Mouse (Mus musculus): ENCODE measurements at regions not wholly inside any gene's neighbourhood (a gene's known extent, or its start where the extent isn't known, plus 50 kb on each side); places are given as distances from the start of the nearest gene placed in this dataset.
"Not testable (repeated sequence)": the region's sequence is repeated elsewhere in the genome, so short reads cannot be mapped to it uniquely, and the experiment has no call there.

DNA sequence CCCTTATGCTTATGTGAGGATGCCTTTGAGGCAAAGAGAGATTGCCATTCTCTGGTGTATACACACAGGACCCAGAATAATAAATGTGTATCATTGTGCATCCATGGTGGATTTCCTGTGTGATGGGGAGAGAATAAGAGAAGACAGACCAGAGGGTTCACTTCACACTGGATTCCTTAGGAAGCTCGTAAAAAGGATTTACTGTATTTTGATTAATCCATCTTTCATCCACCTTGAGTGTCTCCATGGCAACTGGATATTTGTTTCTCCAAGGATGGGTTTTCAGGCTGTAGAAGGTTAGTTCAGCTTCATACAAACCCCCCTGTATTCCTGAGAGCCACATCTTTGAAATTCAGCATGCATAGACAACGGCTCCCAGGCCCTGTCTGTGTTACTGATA is 113.7 kb downstream of the Akr1d1 start:
- H3K27ac ChIP-seq (replicated peaks; ENCODE audit: low read depth, low read length) = no peak overlapping the region
- no peak for ATAC-seq (replicated peaks; ENCODE audit: insufficient number of reproducible peaks, low FRiP score, low TSS enrichment, low read depth)

DNA sequence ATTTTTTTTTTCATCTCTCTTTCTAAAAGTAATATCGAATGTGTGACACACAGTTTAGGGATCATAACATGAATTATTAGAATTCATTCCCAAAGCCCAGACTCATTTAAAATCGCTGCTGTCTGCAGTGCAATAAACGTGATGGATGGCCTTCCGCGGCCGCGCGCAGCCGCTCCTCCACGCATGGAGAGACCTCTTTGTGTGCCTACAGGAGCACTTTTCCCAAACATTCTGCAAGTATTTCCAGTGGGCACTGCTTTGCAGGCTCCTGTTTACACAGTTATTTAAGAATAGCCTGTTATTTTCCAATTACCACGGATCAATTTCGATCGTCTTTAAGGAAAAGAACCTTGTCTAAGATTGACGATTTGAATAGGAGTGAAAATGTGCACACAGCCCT is 115.6 kb downstream of the Akr1d1 start:
- Histone ChIP-seq H3K27me3 (ENCODE audit: control insufficient read depth, insufficient read depth, low read length) (no peaks in the 10 kb centered on the region), H3K9ac (replicated peaks; ENCODE audit: low read length) (no peak overlapping the region), H3K4me1 (ENCODE audit: control insufficient read depth, insufficient read depth, low read length) (no peaks in the 10 kb centered on the region), H3K4me2 (ENCODE audit: low read depth, low read length) (no peak overlapping the region), H3K9me3 (replicated peaks; ENCODE audit: control insufficient read depth, low read length) (no peaks in the 10 kb centered on the region), H3K4me3 (ENCODE audit: low read depth, low read length) (no peak overlapping the region), H3K27ac (replicated peaks; ENCODE audit: low read depth, low read length) (no peak overlapping the region), H3K36me3 (replicated peaks; ENCODE audit: control insufficient read depth, insufficient read depth, low read depth, low read length) (no peaks in the 10 kb centered on the region)
- WGBS = 73% methylated on average over 14 of the region's 14 CpGs
- ATAC-seq (replicated peaks; ENCODE audit: insufficient number of reproducible peaks, low FRiP score, low TSS enrichment, low read depth) = no peak
- DNase-seq (ENCODE audit: low spot score) = no peak

More for the DNA sequence above, 113.7 kb downstream of the Akr1d1 start:
- Histone ChIP-seq H3K9ac (replicated peaks; ENCODE audit: low read length) (no peak overlapping the region), H3K27me3 (ENCODE audit: control insufficient read depth, insufficient read depth, low read length) (no peaks in the 10 kb centered on the region), H3K36me3 (replicated peaks; ENCODE audit: control insufficient read depth, insufficient read depth, low read depth, low read length) (no peaks in the 10 kb centered on the region), H3K9me3 (replicated peaks; ENCODE audit: control insufficient read depth, low read length) (no peaks in the 10 kb centered on the region), H3K4me2 (ENCODE audit: low read depth, low read length) (no peak overlapping the region), H3K4me1 (ENCODE audit: control insufficient read depth, insufficient read depth, low read length) (no peaks in the 10 kb centered on the region), H3K4me3 (ENCODE audit: low read depth, low read length) (no peak overlapping the region)
- no peak for DNase-seq (ENCODE audit: low spot score)
- 69% methylated on average over 2 of the region's 2 CpGs for WGBS

DNA sequence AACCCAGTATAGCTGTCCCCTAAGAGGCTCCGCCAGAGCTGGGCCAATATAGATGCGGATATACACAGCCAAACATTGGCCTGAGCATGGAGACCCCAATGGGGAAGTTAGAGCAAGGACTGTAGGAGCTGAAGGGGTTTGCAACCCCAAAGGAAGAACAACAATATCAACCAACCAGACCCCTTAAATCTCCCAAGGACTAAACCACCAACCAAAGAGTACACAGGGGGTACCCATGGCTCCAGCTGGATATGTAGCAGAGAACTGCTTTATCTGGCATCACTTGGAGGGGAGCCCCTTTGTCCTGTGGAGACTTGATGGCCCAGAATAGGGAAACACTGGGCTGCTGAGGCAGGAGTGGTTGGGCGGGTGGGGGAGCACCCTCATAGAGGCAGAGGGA is 127.3 kb downstream of the Akr1d1 start:
- 87% methylated on average over 3 of the region's 3 CpGs for whole genome bisulfite sequencing
- not testable (repeated sequence) for ATAC-seq (replicated peaks; ENCODE audit: insufficient number of reproducible peaks, low FRiP score, low TSS enrichment, low read depth); H3K4me1 ChIP-seq (ENCODE audit: control insufficient read depth, insufficient read depth, low read length); H3K27me3 ChIP-seq (ENCODE audit: control insufficient read depth, insufficient read depth, low read length); DNase-seq (ENCODE audit: low spot score); H3K9me3 ChIP-seq (replicated peaks; ENCODE audit: control insufficient read depth, low read length); H3K4me2 ChIP-seq (ENCODE audit: low read depth, low read length); H3K27ac ChIP-seq (replicated peaks; ENCODE audit: low read depth, low read length); H3K4me3 ChIP-seq (ENCODE audit: low read depth, low read length); H3K9ac ChIP-seq (replicated peaks; ENCODE audit: low read length); H3K36me3 ChIP-seq (replicated peaks; ENCODE audit: control insufficient read depth, insufficient read depth, low read depth, low read length)

DNA sequence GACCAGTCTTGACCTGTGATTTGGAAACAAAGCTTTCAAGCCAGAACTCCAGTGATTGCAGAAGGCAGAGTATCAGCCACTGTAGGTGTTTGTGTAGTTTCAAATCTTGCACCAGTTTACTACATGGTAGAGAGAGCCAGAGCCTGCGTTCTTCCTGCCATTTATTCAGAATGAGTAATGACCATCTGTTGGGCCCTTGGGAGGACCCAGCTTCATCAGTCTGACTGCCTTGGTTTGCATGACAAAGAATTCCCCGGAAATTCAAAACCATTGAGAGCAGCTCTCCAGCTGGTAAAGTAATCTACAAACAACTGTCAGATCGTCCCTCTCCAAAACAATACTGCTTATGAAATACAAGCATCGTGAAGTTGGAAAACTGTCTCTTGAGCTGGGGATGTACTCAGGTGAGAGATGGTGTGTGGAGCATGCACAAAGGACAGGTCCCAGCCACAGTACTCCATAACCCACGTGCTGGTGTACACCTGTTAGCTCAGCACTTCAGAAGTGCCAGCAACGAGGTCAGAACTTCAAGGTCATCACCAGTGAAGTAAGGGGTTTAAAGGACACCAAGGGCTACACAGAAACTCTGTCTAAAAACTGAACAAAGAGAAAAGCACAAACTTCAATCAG is 128.2 kb downstream of the Akr1d1 start:
- ATAC-seq (replicated peaks; ENCODE audit: insufficient number of reproducible peaks, low FRiP score, low TSS enrichment, low read depth) = no peak
- DNase-seq (ENCODE audit: low spot score) = no peak

DNA sequence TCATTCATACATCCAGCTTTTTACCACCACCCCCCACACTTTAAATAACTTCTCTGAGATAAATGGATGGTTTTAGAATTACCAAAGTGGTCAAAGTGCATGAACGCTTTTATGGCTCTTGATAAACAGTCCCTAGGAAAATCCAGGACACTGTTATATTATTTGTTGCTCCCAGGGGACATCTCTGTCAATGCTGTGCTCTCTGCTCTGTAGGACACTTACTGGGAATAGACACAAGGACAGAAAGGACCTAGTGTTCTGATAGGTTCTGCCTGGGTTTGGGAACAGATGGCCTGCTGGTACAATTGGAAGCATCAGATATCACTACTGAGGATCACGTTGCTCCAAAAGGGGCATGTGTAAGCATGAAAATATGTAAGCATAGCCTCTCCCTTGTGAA is 132.8 kb downstream of the Akr1d1 start:
- Histone ChIP-seq H3K4me1 (ENCODE audit: control insufficient read depth, insufficient read depth, low read length) (no peaks in the 10 kb centered on the region), H3K4me3 (ENCODE audit: low read depth, low read length) (no peak overlapping the region), H3K27ac (replicated peaks; ENCODE audit: low read depth, low read length) (no peak overlapping the region), H3K27me3 (ENCODE audit: control insufficient read depth, insufficient read depth, low read length) (no peaks in the 10 kb centered on the region), H3K9ac (replicated peaks; ENCODE audit: low read length) (no peak overlapping the region), H3K36me3 (replicated peaks; ENCODE audit: control insufficient read depth, insufficient read depth, low read depth, low read length) (no peaks in the 10 kb centered on the region), H3K9me3 (replicated peaks; ENCODE audit: control insufficient read depth, low read length) (no peaks in the 10 kb centered on the region), H3K4me2 (ENCODE audit: low read depth, low read length) (no peak overlapping the region)
- DNase-seq (ENCODE audit: low spot score) (no peak), ATAC-seq (replicated peaks; ENCODE audit: insufficient number of reproducible peaks, low FRiP score, low TSS enrichment, low read depth) (no peak)
- WGBS = 44% methylated on average over 2 of the region's 2 CpGs

More for the DNA sequence above, 128.2 kb downstream of the Akr1d1 start:
- Histone ChIP-seq H3K4me3 (ENCODE audit: low read depth, low read length) (no peak overlapping the region), H3K4me2 (ENCODE audit: low read depth, low read length) (no peak overlapping the region), H3K9ac (replicated peaks; ENCODE audit: low read length) (no peak overlapping the region), H3K27me3 (ENCODE audit: control insufficient read depth, insufficient read depth, low read length) (no peaks in the 10 kb centered on the region), H3K36me3 (replicated peaks; ENCODE audit: control insufficient read depth, insufficient read depth, low read depth, low read length) (no peaks in the 10 kb centered on the region), H3K9me3 (replicated peaks; ENCODE audit: control insufficient read depth, low read length) (no peaks in the 10 kb centered on the region), H3K27ac (replicated peaks; ENCODE audit: low read depth, low read length) (no peak overlapping the region), H3K4me1 (ENCODE audit: control insufficient read depth, insufficient read depth, low read length) (no peaks in the 10 kb centered on the region)
- WGBS = 53% methylated on average over 6 of the region's 6 CpGs

DNA sequence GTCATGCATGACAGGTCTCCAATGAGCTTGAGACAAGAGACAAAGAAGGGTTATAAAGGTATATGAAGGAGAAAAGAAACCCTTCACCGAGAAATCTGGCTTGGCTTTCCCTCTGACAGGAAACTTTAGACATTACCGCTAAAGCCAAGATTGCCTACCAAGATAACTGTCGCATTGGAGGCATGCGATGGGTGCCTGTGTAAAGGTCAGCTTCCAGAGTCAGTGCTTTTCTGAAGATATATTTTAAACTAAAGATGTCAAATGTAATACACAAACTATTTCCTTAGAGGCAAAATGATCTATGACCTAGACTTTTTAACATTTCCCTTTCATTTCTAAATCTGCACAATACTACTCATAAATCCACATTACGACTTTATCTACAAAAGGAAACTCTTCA is 135.6 kb downstream of the Akr1d1 start:
- Histone ChIP-seq H3K4me2 (ENCODE audit: low read depth, low read length) (no peak overlapping the region), H3K9me3 (replicated peaks; ENCODE audit: control insufficient read depth, low read length) (no peaks in the 10 kb centered on the region), H3K36me3 (replicated peaks; ENCODE audit: control insufficient read depth, insufficient read depth, low read depth, low read length) (no peaks in the 10 kb centered on the region), H3K9ac (replicated peaks; ENCODE audit: low read length) (no peak overlapping the region), H3K4me3 (ENCODE audit: low read depth, low read length) (no peak overlapping the region), H3K27ac (replicated peaks; ENCODE audit: low read depth, low read length) (no peak overlapping the region), H3K27me3 (ENCODE audit: control insufficient read depth, insufficient read depth, low read length) (no peaks in the 10 kb centered on the region), H3K4me1 (ENCODE audit: control insufficient read depth, insufficient read depth, low read length) (no peaks in the 10 kb centered on the region)
- no peak for ATAC-seq (replicated peaks; ENCODE audit: insufficient number of reproducible peaks, low FRiP score, low TSS enrichment, low read depth)
- WGBS = 81% methylated on average over 5 of the region's 5 CpGs
- no peak for DNase-seq (ENCODE audit: low spot score)

DNA sequence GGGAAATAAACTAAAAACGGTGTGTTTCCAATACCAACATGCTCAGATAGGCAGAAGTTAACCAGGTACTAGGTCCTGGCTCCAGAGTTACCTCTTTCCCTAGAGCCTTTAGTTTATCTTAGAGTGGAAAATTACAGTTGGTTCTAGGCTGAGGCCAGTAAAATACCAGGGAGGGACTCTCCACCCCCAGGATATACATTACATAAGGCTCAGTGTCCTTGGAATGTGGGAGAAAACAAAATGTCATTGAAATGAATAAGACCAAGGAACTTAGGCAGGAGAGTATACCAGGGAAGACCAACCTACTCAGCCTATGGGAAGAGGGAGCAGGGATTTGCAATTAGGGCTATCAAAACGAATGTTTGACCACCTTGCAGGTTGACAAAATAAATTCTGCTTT is 139.4 kb downstream of the Akr1d1 start:
- no peaks in the 10 kb centered on the region for H3K9me3 ChIP-seq (replicated peaks; ENCODE audit: control insufficient read depth, low read length)
- H3K4me1 ChIP-seq (ENCODE audit: control insufficient read depth, insufficient read depth, low read length) = no peaks in the 10 kb centered on the region
- no peak overlapping the region for H3K9ac ChIP-seq (replicated peaks; ENCODE audit: low read length)
- no peaks in the 10 kb centered on the region for H3K36me3 ChIP-seq (replicated peaks; ENCODE audit: control insufficient read depth, insufficient read depth, low read depth, low read length)
- DNase-seq (ENCODE audit: low spot score) = no peak
- H3K27ac ChIP-seq (replicated peaks; ENCODE audit: low read depth, low read length) = no peak overlapping the region
- no peak for ATAC-seq (replicated peaks; ENCODE audit: insufficient number of reproducible peaks, low FRiP score, low TSS enrichment, low read depth)
- H3K4me3 ChIP-seq (ENCODE audit: low read depth, low read length) = no peak overlapping the region
- H3K27me3 ChIP-seq (ENCODE audit: control insufficient read depth, insufficient read depth, low read length) = no peaks in the 10 kb centered on the region
- 60% methylated on average over 2 of the region's 2 CpGs for WGBS
- no peak overlapping the region for H3K4me2 ChIP-seq (ENCODE audit: low read depth, low read length)

DNA sequence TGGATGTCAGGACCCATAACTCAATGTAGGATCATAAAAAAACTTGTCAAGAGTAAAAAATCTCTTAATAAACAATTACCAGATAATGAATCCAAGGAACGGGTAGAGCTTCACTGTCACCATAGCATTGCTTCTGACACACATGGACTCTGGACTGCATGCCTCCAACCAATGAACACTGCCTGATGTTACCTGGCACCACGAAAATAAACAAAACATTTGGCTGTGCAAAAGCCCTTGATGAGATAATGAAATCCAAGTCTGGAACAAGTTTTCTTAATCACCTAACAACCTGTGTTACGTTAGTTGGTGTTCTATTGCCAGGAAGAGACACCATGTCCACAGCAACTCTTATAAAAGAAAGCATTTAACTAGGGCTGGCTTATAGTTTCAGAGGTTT is 140.7 kb downstream of the Akr1d1 start:
- Histone ChIP-seq H3K9me3 (replicated peaks; ENCODE audit: control insufficient read depth, low read length) (no peaks in the 10 kb centered on the region), H3K27ac (replicated peaks; ENCODE audit: low read depth, low read length) (no peak overlapping the region), H3K4me2 (ENCODE audit: low read depth, low read length) (no peak overlapping the region), H3K4me1 (ENCODE audit: control insufficient read depth, insufficient read depth, low read length) (no peaks in the 10 kb centered on the region), H3K27me3 (ENCODE audit: control insufficient read depth, insufficient read depth, low read length) (no peaks in the 10 kb centered on the region), H3K36me3 (replicated peaks; ENCODE audit: control insufficient read depth, insufficient read depth, low read depth, low read length) (no peaks in the 10 kb centered on the region), H3K4me3 (ENCODE audit: low read depth, low read length) (no peak overlapping the region), H3K9ac (replicated peaks; ENCODE audit: low read length) (no peak overlapping the region)
- no peak for ATAC-seq (replicated peaks; ENCODE audit: insufficient number of reproducible peaks, low FRiP score, low TSS enrichment, low read depth)
- whole genome bisulfite sequencing = 79% methylated on average over 3 of the region's 3 CpGs
- DNase-seq (ENCODE audit: low spot score) = no peak

Measured in embryonic facial prominence, embryonic 11.5 days (tissue).